ENCODE assay signal across 15 mouse cellular contexts in the genomic region with DNA sequence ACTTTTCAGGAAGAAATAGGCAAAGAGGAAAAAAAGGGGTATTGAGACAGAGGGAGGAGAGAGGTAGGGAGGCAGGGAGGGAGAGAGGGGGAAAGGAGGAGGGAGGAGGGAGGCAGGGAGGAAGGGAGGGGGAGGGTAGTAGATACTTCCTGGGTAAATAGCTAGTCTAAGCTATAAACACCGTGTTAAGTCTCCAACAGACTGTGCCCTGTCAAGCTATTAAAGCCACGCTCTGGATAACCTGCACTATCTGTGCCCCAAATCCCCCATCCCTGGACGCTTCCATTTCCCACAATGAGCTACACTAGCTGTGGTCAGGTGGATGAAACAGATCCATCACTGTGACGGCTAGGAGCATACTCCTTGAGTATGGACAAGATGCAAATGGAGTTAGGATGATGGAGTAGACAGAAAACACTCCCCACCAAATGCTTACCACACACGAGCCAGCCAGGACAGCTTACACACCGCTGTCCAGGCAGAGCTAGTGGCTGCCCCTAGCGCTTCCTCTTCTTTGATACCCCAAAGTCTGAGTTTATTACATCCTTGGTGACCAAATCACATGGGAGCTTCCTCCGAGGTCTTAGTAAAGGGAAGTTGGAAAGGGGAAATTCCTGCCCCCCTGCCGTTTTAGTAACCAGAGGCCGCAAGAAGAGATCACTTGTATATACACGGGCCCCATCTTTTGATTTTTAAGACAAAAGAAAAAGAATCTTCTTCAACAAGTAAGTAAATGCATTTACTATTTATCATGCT. TPM values are rescaled to one million over a fixed set of nuclear protein-coding genes. Genes with fewer than 3 reads are reported as not detected.
DNase-seq lines count a peak whose midpoint lies in the region; ATAC-seq and TF ChIP-seq lines count a peak whose summit lies in the region.
"Had no signal": no experiment of that assay in that cellular context is flagged by ENCODE, and none has a peak within 500 bp of the region (broad histone marks: within the 10 kb centered on the region; RNA-seq: fewer than 3 reads in every experiment).

No protein-coding gene starts in this region.

- TF ChIP-seq POLR2A in kidney, adult 2 months (IDR thresholded peaks at IDR 0.05; ENCODE audit: low read depth, low read length): no peak
- TF ChIP-seq POLR2A in bone marrow macrophage, adult 2 months (IDR thresholded peaks at IDR 0.05; ENCODE audit: borderline replicate concordance, low read depth, low read length): no peak

- no peak overlapping the region for H3K4me3 ChIP-seq in kidney, adult 2 months (ENCODE audit: insufficient read depth, low read depth, low read length)
- H3K4me3 ChIP-seq in bone marrow macrophage, adult 2 months (ENCODE audit: insufficient read depth, low read length): peak overlapping the region; percentile 77
- peak overlapping the region; percentile 57 for H3K4me3 ChIP-seq in megakaryocyte, embryonic 14.5 days (replicated peaks)
- H3K4me3 ChIP-seq in hindbrain, embryonic 12.5 days: no peak overlapping the region
- H3K4me3 ChIP-seq: embryonic facial prominence, embryonic 13.5 days; intestine, embryonic 15.5 days had no signal

- H3K9me3 ChIP-seq in megakaryocyte, embryonic 14.5 days: no peaks in the 10 kb centered on the region
- H3K9me3 ChIP-seq in hindbrain, embryonic 12.5 days (replicated peaks): no peaks in the 10 kb centered on the region
- H3K9me3 ChIP-seq: embryonic facial prominence, embryonic 13.5 days; intestine, embryonic 15.5 days had no signal

- DNase-seq in kidney, adult 2 months: peak; percentile 11
- DNase-seq in kidney, adult 18-20 months: no peak
- peak; percentile 36 to 43 for DNase-seq in B cell, adult 2 months
- DNase-seq in thymus, postnatal 36 days: no peak
- DNase-seq in left cerebral cortex, adult 8-10 months (ENCODE audit: low spot score in 2 of 2): no peak
- DNase-seq: adrenal gland, postnatal 36 days; cerebellum, adult 9-11 months; gastrocnemius, postnatal 25 days; kidney, postnatal 36 days had no signal

- TF ChIP-seq CTCF in kidney, adult 2 months (conservative IDR thresholded peaks at IDR 0.05; ENCODE audit: insufficient read depth, insufficient read length, low read depth, low read length): no peak
- TF ChIP-seq CTCF in bone marrow macrophage, adult 2 months (IDR thresholded peaks at IDR 0.05; ENCODE audit: low read depth, low read length): no peak

- no peak overlapping the region for H3K27ac ChIP-seq in kidney, adult 2 months (ENCODE audit: insufficient read depth, low read depth, low read length)
- peak overlapping the region; percentile 85 for H3K27ac ChIP-seq in bone marrow macrophage, adult 2 months (ENCODE audit: insufficient read depth, low read depth, low read length)
- H3K27ac ChIP-seq in hindbrain, embryonic 12.5 days: no peak overlapping the region
- H3K27ac ChIP-seq: embryonic facial prominence, embryonic 13.5 days; intestine, embryonic 15.5 days had no signal

- no peak for ATAC-seq in hindbrain, embryonic 12.5 days (ENCODE audit: low FRiP score)
- ATAC-seq: forebrain, embryonic 14.5 days; intestine, embryonic 15.5 days had no signal

- H3K4me2 ChIP-seq in hindbrain, embryonic 12.5 days (replicated peaks): no peak overlapping the region
- H3K4me2 ChIP-seq: embryonic facial prominence, embryonic 13.5 days; intestine, embryonic 15.5 days had no signal

- 63% methylated on average over 11 of the region's 11 CpGs for WGBS in kidney, adult 2 months
- WGBS in hindbrain, embryonic 12.5 days: 55% methylated on average over 11 of the region's 11 CpGs

- no peaks in the 10 kb centered on the region for H3K27me3 ChIP-seq in kidney, adult 2 months (replicated peaks; ENCODE audit: control insufficient read depth, insufficient read depth, low read length)
- H3K27me3 ChIP-seq in megakaryocyte, embryonic 14.5 days (replicated peaks): peaks cover under 1% of the 10 kb centered on the region
- H3K27me3 ChIP-seq in hindbrain, embryonic 12.5 days: no peaks in the 10 kb centered on the region
- H3K27me3 ChIP-seq: embryonic facial prominence, embryonic 13.5 days; intestine, embryonic 15.5 days had no signal

- no peaks in the 10 kb centered on the region for H3K4me1 ChIP-seq in kidney, adult 2 months (ENCODE audit: control insufficient read depth, insufficient read depth, low read length)
- peaks cover 38% of the 10 kb centered on the region for H3K4me1 ChIP-seq in bone marrow macrophage, adult 2 months (ENCODE audit: control insufficient read depth, insufficient read depth, low read length)
- peaks cover 49% of the 10 kb centered on the region for H3K4me1 ChIP-seq in megakaryocyte, embryonic 14.5 days
- peaks cover 2% of the 10 kb centered on the region; the same call in 1 of the 2 replicates for H3K4me1 ChIP-seq in hindbrain, embryonic 12.5 days

- no peaks in the 10 kb centered on the region for H3K36me3 ChIP-seq in kidney, adult 2 months (ENCODE audit: control insufficient read depth, insufficient read depth, low read length)
- no peaks in the 10 kb centered on the region for H3K36me3 ChIP-seq in megakaryocyte, embryonic 14.5 days (replicated peaks; ENCODE audit: low read length)
- no peaks in the 10 kb centered on the region for H3K36me3 ChIP-seq in hindbrain, embryonic 12.5 days
- H3K36me3 ChIP-seq: embryonic facial prominence, embryonic 13.5 days; intestine, embryonic 15.5 days had no signal

- H3K9ac ChIP-seq in hindbrain, embryonic 12.5 days: no peak overlapping the region
- H3K9ac ChIP-seq: embryonic facial prominence, embryonic 13.5 days; intestine, embryonic 15.5 days had no signal

RNA-seq across cellular contexts. Expression of a gene that starts 1.6 kb away (rescaled TPM):
- 0.14 and 0.23 TPM in 2 replicates for polyA plus RNA-seq in kidney, adult 2 months (2012; rRNA removed)
- 7.7 and 8.9 TPM in 2 replicates for polyA plus RNA-seq in bone marrow macrophage, adult 2 months (2012; ENCODE audit: insufficient read depth, insufficient read length, missing spikeins)
- polyA plus RNA-seq in megakaryocyte, embryonic 14.5 days (2012; ENCODE audit: insufficient read depth, low replicate concordance): 0.17 TPM in 1 of 2 replicates, not detected in the other
- polyA plus RNA-seq in hindbrain, embryonic 12.5 days (2016; fragmentation: Nextera tagmentation; extraction: Ambion mirVana): 0.64 and 0.74 TPM in 2 replicates
- under 1 TPM; 0.44 to 0.71 (median 0.64) TPM for total RNA-seq in left cerebral cortex, adult 8-10 months (2022)

RNA-seq across cellular contexts. Expression of a gene that starts 4.5 kb away (rescaled TPM):
- 20.4 and 20.9 TPM in 2 replicates for polyA plus RNA-seq in kidney, adult 2 months (2012; rRNA removed)
- 32.8 and 38.1 TPM in 2 replicates for polyA plus RNA-seq in bone marrow macrophage, adult 2 months (2012; ENCODE audit: insufficient read depth, insufficient read length, missing spikeins)
- 423 and 659 TPM in 2 replicates for polyA plus RNA-seq in megakaryocyte, embryonic 14.5 days (2012; ENCODE audit: insufficient read depth, low replicate concordance)
- polyA plus RNA-seq in hindbrain, embryonic 12.5 days (2016; fragmentation: Nextera tagmentation; extraction: Ambion mirVana): 147 and 155 TPM in 2 replicates
- 10 to 100 TPM; 53.6 to 58.5 (median 55.7) TPM for total RNA-seq in left cerebral cortex, adult 8-10 months (2022)

RNA-seq across cellular contexts. Expression of a gene that starts 24.0 kb away (rescaled TPM):
- 26.8 and 27.4 TPM in 2 replicates for polyA plus RNA-seq in kidney, adult 2 months (2012; rRNA removed)
- not detected in 2 replicates for polyA plus RNA-seq in bone marrow macrophage, adult 2 months (2012; ENCODE audit: insufficient read depth, insufficient read length, missing spikeins)
- not detected in 2 replicates for polyA plus RNA-seq in megakaryocyte, embryonic 14.5 days (2012; ENCODE audit: insufficient read depth, low replicate concordance)
- 0.30 and 0.37 TPM in 2 replicates for polyA plus RNA-seq in hindbrain, embryonic 12.5 days (2016; fragmentation: Nextera tagmentation; extraction: Ambion mirVana)
- 1 to 10 TPM in 3 of 4 experiments, under 1 TPM in 1; 0.78 to 2.0 (median 1.9) TPM for total RNA-seq in left cerebral cortex, adult 8-10 months (2022)

Comparison
In these comparisons a context has a peak if more than half of its experiments do, and no peak if none do; other contexts are left out.
1. DNase-seq: peak in kidney, adult 2 months (single experiment) and B cell, adult 2 months (2 of 2); none in kidney, adult 18-20 months (single experiment), thymus, postnatal 36 days (0 of 2) and left cerebral cortex, adult 8-10 months (0 of 2).
2. H3K4me3 ChIP-seq: peak in bone marrow macrophage, adult 2 months (single experiment) and megakaryocyte, embryonic 14.5 days (single experiment); none in kidney, adult 2 months (single experiment) and hindbrain, embryonic 12.5 days (single experiment).
3. RNA of a gene that starts 24.0 kb away (polyA plus RNA-seq): 26.8 to 27.4 TPM in kidney, adult 2 months; 0.30 to 0.37 TPM in hindbrain, embryonic 12.5 days, not detected in bone marrow macrophage, adult 2 months and not detected in megakaryocyte, embryonic 14.5 days; every median in the first group is over 10 times any median in the second.